Mouse (Mus musculus) T-helper 17 cell (primary cell): Measurements from ENCODE around the gene Cdhr3.
"Not testable (repeated sequence)": the region's sequence is repeated elsewhere in the genome, so short reads cannot be mapped to it uniquely, and the experiment has no call there.

Source experiments
- in situ Hi-C, 2 experiments: fragments of 300-600 bp; cut with MboI, MseI; formaldehyde crosslinking; loops; 1 replicate in 1 of 2; 2 replicates in 1 of 2; pipeline ENCODE4 v1.15.1; 2025; ENCODE audit warnings: high pct_unique_total_duplicates in 2 of 2

The Cdhr3 gene

GRCm38 (mm10) chr12:33008305-33009110 is 84.2 kb downstream of the Cdhr3 start:
- in situ Hi-C loops: loop anchor here in 1 of 2 experiments (5.0 kb wide), 1 partner anchor 66 kb away; no protein-coding TSS in a partner anchor

- in situ Hi-C loops: loop anchor here in 1 of 2 experiments (5.0 kb wide), 1 partner anchor 65 kb away; no protein-coding TSS in a partner anchor
Observed at GRCm38 (mm10) chr12:33007176-33007575, 85.5 kb downstream of the Cdhr3 start.

GRCm38 (mm10) chr12:33005858-33006257 is 86.8 kb downstream of the Cdhr3 start:
- in situ Hi-C loops: loop anchor here in 1 of 2 experiments (5.0 kb wide), 1 partner anchor 64 kb away; no protein-coding TSS in a partner anchor

GRCm38 (mm10) chr12:33003339-33003965 is 89.2 kb downstream of the Cdhr3 start:
- in situ Hi-C loops: no loop called here

GRCm38 (mm10) chr12:33000402-33000801 is 92.3 kb downstream of the Cdhr3 start:
- in situ Hi-C loops: no loop called here

- in situ Hi-C loops: not testable (repeated sequence)
Observed at GRCm38 (mm10) chr12:32999778-33000177, 92.9 kb downstream of the Cdhr3 start.

GRCm38 (mm10) chr12:32998766-32999165 is 93.9 kb downstream of the Cdhr3 start:
- in situ Hi-C loops: no loop called here

GRCm38 (mm10) chr12:32995081-32995834 is 97.4 kb downstream of the Cdhr3 start:
- in situ Hi-C loops: no loop called here

GRCm38 (mm10) chr12:32994081-32994480 is 98.6 kb downstream of the Cdhr3 start:
- in situ Hi-C loops: no loop called here

GRCm38 (mm10) chr12:32989731-32990130 is 102.9 kb downstream of the Cdhr3 start:
- in situ Hi-C loops: no loop called here

- in situ Hi-C loops: no loop called here
Observed at GRCm38 (mm10) chr12:32986284-32986683, 106.4 kb downstream of the Cdhr3 start.
